Mouse (Mus musculus) erythroblast, adult 5-6 weeks (primary cell): ENCODE results near the gene Nprl2. TPM values are rescaled to one million over a fixed set of nuclear protein-coding genes. Genes with fewer than 3 reads are reported as not detected.

Experiments
- ATAC-seq: replicated peaks from 2 replicates; pipeline ENCODE4 v1.8.0; 2016; ENCODE audit warnings: moderate number of reproducible peaks, mild to moderate bottlenecking, moderate TSS enrichment, inconsistent platforms; ENCODE audit not compliant: poor library complexity, low FRiP score, severe bottlenecking
- total RNA-seq, 2 experiments: library from RNA; stranded (forward) in 1 of 2; stranded (reverse) in 1 of 2; fragments of 150-400 nt in 1 of 2; fragments of 200-764, 138-1000 nt in 1 of 2; gene quantifications; 2 replicates each; pipeline versions ENCODE4 v1.2.3 to v1.2.4; 2015 to 2017; ENCODE audit warnings: low replicate concordance in 2 of 2

Gene Nprl2
- 0.77 and 4.4 TPM in 2 replicates for total RNA-seq (2015; ENCODE audit: low replicate concordance)
- 1.3 and 10.1 TPM in 2 replicates for total RNA-seq (2017; ENCODE audit: low replicate concordance)

DNA sequence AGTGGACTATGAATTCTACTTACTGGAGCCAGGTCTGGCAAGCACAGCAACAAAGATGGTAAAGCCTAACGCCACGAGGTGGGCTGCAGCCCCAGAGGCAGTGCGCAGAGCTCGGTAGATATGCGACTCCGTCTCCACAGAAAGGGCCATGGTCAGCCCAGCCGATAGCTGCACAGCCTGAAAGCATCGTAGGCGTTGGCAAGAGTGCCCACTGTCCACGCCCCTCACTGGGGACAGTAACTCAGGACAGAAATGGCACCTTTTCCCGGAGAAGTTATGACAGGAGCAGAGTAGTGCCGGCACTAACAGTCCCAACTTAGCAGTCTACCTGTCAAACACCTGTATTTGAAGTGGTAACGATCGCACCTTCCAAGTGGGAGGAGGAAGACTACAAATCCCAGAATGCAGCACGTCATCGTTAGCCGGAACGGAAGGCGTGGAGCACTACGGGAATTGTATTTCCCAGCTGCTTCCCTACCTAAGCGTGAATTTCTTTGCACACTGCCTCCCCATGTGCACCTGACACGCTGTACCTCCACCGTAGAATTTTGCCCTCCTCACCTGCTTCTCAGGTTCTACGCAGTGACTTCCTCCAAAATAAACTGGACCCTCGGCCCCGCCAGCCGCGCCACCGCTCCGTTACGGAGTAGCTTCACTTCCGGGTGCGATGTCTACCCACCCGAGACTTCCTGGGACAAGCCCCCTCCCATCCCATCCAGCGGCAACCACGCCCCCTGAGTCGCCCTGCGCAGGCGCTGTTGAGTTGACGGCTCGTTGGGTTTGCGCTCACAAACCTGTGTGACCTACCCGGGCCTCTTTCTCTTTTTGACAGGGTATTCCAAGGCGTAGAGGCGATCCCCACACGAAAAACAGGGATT is at the start of gene Nprl2, which contains the start of gene Cyb561d2:
Nprl2 (plus strand) TSS at position 753 of the 878 bp plus-strand sequence.
Cyb561d2 (minus strand) TSS at position 720 of the 878 bp plus-strand sequence.
- ATAC-seq: peak; percentile 84

DNA sequence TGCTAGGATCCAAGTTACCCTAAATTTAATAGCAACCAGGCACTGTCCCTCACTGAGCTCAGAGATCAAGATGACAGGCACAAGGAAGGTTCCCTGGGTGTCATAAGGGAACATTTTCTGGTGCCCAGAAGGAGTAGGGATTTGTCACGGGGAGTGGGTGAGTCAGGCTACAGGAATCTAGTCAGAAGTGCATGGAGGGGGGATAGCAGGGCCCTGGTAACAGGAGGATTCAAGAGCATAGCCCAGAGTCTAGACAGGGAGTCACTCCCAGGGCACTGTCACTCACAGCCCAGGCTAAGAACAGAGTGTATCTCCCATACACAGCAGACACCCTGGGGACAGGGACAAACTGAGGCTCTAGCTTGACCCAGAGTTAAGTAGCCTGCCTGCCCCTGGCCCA is 48.5 kb upstream of the Nprl2 start:
- ATAC-seq: no peak

DNA sequence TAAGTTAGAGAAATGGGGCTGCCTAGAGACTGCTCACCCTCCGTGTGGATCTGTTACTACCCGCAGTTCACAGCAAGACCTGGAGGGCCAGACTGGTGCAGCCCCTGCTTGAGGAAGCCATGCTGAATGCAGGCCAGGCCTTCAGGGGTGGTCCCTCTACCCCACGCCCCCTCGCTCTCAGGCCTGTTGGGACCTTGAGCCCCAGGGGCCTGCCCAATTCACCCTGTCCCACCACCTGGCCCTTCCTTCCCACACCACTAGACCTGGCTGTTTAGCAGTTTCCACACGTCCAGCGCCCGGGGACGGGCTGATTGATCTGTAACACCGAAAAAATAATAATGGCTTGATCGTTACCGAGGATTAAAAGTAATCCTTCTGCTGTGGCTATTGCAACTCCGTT is 47.8 kb upstream of the Nprl2 start:
- ATAC-seq: no peak

DNA sequence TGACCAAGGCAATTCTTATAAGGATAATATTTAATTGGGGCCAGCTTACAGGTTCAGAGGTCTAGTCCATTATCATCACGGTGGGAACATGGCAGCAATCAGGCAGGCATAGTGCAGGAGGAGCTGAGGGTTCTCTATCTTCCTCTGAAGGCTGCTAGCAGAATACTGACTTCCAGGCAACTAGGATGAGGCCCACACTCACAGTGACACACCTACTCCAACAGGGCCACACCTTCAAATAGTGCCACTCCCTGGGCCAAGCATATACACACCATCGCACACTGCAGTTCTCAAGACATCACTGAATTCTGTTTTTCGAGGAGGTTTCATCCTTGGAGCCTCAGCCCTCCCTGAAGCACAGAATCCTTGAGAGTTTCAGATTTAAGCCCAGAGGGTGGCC is 45.7 kb upstream of the Nprl2 start:
- ATAC-seq: no peak

DNA sequence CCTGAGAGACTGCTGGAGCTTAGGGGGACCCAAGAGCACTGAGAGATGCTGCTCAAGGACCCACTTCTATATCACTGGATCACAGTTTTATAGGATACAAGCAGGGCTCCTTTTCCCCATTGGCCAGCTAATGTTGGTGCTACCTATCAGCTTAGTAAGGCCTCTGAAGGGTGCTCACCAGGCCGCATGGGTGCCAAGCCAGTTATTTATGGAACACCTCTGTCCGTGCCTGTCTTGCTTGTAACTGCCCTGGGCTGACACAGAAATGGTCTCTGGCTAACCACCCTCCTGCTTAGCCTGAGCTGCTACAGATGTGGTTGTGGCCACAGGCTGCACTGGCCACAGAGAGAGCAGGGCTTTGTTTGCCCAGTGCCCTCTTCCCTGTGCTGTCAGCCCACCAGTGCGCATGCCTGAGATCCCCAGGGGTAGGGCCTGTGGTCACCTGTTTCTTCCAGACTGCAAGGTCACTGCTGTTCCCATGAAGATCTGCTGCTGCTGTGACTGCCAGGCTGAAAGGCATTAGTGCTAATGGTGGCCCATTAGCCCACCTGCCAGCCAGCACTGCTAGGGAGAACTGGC is 41.2 kb upstream of the Nprl2 start:
- ATAC-seq: no peak

DNA sequence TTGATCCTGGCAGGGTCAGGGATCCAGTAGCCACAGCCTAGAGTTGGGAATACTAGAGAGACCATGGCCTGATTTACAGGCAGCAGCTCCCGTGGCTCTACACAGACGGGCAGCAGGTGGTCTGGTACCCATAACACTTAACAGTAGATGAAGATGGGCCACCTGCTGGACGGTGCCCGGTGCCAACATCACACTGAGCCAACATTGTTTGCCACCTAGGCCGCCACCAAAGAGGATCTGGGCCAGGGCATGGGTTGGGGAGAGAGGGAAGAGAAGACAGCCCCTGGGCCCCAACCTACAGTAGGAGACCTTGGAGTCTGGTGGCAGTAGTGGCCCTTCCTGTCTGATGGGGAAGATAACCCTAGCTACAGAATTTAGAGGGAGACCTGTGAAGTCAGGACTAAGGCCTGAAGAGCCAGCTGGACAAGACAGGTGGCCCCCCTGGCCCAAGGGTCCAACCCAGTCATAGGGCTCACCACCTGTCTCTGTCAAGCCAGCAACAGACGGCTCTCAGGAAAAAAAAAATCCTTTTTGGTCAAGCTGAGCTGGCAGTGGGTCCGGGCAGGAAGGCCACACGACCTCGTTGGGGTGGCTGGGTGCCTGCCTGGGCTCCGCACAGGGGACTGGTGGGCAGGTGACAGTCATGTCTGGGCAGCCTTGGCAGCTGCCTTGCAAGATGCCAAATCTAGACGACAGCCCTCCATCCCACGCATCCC is 39.7 kb upstream of the Nprl2 start:
- ATAC-seq: no peak

DNA sequence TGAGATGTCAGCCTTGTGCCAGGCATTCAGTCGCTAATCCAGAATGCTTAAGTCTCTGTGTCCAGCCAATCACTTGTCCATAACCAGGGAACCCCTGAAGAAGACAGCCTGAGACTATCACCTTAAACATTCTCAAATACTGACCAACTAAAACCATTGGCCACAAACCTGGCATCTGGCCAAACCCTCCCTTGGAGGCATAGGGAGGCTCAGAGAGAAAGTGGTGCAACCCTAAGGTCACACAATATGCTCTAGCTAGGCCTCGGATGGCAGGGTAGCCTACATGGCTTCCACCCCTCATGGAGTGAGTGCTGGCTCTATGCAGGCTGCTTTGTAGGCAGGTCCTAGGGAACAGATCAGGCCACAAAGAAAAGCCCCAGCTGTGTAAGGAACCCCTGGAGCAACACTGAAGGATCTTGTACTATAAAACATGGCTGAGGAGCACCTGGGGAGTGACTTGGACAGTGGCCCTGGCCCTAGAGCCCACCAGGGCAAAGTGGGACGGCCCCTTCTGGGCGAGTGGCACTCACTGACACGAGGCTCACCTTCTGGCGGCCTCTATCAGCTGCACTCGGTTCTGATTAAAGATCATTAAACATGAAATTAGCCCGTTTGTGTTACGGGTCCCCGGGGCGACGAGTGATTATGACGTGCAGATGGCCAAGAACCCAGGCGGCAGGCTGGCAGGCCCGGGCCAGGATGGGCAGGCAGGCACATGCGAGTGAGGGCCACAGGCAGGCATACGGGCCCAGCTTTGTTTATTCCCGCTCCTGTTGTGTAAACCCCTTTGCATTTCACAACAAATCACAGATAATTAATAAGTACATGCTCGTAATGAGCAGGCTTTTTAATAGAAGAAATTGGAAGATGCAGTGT is 37.1 kb upstream of the Nprl2 start:
- ATAC-seq: no peak

DNA sequence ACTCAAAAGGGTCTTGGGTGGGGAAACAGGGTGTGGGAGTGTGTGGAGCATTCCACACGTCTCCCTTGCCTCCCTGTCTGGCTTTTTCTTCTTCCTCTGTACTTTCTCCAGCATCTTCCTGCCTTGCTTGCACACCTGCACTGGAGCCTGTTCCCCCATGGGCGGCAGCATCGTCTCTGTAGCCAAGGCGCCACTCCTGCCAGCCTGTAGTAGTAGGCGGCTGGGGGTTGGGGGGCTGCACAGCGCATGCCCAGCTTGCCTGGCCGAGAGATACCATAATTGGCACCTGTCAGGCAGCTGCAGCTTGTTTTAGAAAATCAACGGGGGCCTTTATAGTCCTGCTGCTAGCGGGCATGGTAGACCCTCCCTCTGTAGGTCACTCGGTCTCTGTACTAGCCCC is 33.8 kb upstream of the Nprl2 start:
- no peak for ATAC-seq

DNA sequence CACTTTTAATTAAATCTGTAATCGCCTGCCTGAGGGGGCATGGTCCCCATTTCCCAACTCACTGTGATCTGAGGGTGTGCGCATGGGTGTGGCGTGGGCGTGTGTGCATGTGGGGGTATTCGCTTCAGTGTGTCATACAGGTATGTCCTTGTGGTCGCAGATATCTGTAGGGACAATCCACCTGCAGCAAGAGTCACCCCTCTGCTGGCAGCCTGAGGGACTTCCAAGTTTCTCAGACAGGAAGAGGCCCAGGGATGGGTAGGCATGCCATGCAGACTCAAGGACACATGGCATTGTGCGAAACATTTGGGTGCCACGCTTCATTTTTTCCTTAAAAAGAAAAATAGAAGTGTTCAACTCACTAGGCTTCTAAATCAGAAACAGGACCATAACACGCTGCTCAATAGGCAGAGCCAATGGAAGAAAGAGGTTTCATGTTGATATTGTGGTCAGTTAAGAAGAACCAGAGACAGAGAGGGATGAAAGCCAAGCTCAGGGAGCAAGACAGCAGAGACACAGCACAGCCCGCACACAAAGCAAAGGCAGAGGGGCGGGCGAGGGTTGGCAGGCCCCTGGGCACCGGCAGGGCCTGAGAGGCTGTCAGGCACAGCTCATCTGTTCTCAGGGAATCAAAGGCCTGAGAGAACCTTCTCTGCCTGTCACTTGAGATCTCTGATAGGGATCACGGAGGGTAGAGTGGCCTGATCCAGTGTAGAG is 31.5 kb upstream of the Nprl2 start:
- ATAC-seq: no peak

DNA sequence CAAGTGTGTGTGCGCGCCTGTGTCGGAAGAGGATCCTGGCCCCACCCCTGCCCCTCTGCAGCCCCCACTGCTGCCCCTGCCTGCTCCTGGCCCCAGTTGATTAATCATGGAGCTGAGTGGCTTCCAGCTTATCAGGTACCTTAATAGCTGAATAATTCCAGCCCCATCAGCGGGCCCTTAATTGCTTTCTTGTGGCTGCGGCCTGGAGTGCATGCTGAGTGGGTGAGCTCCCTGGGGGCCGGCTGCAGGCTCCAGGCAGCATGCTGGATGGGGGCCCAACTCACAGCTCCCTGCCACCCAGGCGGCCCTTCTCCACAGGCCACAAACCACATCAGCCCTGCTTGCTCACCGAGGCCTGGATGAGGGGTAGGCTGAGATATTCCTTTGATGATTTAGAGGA is 30.6 kb upstream of the Nprl2 start:
- ATAC-seq: no peak

DNA sequence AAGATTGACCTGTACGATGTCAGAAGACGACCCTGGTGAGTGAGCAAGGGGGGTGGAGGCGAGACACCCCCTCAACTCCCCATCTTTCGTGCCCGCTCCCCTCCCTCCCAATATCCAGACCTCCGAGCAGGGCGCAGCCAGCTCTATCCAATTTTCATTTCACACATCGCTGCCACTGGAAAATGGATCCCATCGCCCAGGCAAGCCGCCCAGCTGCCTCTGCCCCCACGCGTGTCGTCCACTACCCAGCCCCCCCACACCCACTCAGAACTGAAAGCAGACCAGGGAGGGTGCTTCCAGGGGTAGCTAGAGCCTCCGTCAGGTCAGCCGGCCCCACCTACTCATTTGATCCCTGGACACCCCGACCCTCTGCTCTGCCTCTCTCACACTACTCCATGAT is 29.7 kb upstream of the Nprl2 start:
- no peak for ATAC-seq

DNA sequence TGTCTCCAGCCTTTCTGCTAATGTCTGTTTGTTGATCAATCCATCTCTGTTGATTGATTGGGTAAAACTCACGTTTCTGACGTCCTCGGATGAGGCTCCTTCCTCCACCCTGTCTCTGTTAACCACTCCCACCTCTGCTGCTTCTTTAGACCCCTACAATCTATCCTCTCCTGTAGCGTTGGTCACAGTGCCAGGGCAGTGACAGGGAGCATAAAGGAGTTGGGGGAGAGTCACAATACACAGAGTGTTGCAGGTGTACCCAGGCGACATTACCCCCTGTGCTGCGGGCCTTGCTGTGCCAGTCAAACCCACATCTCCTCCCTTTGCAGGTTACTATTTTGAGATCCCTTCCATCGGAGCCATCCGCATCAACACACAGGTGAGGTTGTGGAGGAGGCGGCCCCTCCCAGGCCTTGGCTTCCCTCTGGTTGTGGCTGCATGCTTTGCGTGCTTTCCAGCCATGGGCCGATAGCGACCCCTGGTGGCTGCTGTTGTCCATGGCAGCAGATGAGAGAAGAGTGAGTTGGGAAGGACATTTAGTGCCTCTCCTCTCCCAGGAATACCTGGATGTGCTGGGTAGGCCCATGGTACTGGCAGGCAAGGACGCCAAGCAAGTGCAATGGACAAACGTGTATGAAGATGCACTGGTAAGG is 27.6 kb upstream of the Nprl2 start:
- peak; percentile 72 for ATAC-seq

DNA sequence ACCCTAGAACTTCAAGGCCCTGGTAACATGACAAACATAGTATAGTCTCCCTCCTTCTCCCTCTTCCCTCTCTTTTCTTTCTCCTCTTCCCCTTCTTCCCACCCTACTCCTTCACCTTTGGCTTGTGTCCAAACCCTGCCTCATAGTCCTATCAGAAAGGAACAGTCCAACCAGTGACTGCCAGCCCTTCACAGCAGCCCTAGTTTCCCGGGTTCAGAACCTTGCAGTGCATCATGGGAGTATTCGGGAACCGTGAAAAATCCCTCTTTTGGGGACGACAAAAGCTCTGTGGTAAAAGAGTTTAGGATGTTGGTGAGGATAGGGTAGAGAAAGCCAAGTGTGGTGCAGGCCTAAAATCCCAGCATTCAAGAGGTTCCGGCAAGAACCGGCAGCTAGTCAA is 21.7 kb upstream of the Nprl2 start:
- ATAC-seq: no peak

DNA sequence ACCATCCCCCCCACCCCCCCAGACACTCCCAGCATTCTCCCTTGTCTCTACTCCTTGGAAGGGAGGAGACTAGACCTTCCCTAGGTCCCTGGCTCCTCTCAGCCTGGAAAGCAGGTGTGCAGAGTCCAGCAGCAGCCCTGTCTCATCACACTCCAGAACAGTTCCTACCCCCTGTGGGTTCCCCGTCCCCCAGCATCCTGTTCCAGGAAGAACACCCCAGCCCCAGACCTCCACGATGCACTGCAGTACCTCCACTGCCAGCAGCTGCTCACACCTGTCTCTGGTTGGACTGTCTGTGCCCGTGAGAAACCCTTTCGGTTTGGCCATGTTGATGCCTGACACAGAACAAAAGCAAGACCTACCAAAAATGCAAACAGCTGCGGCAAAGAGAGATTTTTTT is 20.8 kb upstream of the Nprl2 start:
- ATAC-seq: no peak

DNA sequence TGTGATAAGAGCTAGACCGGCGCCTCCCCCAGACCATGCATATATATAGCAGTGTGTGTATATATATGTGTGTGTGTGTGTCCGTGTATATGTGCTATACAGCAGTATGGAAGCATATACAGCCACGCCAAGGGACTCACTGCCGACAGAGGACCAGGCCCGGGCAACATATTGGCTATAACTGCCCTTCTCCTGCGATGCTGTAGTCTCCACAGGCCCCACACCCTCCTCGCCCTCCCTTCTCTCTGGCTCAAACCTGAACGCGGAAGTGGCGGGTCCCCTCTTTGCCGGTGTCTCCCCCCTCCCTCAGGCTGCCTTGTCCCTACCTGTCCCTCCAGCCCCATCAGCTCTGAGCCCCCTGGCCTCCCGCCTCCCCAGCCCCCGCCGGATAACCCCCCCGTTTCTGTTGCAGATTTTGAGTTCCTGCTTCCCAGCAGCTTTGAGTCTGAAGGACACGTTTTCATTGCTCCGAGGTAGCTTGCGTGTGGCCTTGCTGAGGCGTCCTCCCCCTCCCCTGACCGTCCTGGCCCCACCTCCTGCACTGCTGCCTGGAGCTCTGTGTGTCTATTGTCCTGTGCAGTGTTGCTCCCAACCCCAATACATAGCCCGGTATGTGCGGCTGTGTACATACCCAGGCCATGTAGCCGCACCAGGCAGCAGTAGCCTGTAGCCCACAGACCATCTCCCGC is 20.2 kb upstream of the Nprl2 start:
- ATAC-seq: no peak

DNA sequence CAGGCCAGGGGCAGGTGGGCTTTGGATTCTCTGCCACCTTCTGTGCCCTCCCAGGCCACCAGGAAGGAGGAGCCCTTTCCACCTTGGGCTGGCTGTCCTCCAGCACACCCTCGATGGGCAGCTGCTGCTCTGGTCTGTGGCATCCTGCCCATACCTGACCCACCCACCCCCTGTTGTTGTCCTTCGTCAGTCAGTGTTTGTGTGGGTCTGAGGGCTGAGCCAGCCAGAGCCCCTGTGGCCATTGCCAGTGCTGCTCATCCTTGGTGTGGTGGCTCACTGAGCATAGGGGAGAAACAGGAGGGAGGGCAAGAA is 19.7 kb upstream of the Nprl2 start:
- no peak for ATAC-seq

DNA sequence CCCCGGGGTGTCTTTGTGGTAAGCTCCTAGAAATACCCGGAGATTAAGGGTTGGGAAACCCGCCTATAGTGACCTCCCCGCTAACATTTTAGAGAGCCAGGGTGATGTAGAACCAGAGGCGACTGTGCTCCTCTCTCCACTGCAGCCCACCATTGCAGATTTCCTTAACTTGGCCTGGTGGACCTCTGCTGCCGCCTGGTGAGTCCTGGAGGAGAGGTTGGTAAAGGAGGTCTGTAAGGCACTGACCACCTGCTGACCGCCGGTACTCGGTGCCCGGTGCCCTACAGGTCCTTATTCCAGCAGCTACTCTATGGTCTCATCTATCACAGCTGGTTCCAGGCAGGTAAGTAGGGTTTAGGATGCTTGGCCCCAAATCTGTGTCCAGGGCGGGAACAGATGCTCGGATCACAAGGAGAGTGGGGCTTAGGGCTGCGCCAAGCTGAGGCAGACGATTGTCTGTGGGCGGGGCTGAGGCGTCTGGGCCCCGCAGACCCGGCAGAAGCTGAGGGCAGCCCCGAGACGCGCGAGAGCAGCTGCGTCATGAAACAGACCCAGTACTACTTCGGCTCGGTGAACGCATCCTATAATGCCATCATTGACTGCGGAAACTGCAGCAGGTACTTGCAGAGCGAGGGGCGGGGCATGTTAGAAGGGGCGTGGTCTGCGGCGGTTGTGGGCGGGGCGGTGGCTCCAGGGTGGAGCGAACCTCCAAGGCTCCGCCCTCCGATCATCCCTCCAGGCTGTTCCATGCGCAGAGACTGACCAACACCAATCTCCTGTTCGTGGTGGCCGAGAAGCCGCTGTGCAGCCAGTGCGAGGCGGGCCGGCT is 15.6 kb upstream of the Nprl2 start:
- 0 out of 2 replicates have a peak, but pooled peaks have one; percentile 34 for ATAC-seq
